Mouse (Mus musculus) embryonic facial prominence, embryonic 13.5 days (tissue): ENCODE results near the gene Tgfb1i1. TPM values are rescaled to one million over a fixed set of nuclear protein-coding genes. Genes with fewer than 3 reads are reported as not detected.
A peak's percentile ranks its signal among the peaks of the same experiment; 100 is the strongest.

Experiments
- ATAC-seq: fragments of 200-750 bp; cut with Nextera tagmentation; 2 replicates; pipeline ENCODE4 v1.8.0; 2017; ENCODE audit warnings: low read depth; ENCODE audit not compliant: insufficient number of reproducible peaks, insufficient read depth, low FRiP score, low TSS enrichment
- H3K27ac ChIP-seq: fragments of 300-500 bp; sonication (generic); 2 replicates; pipeline ENCODE4 v1.5.1; 2015; ENCODE audit warnings: moderate library complexity, mild to moderate bottlenecking, inconsistent platforms
- H3K27me3 ChIP-seq: fragments of 300-500 bp; sonication (generic); 2 replicates; pipeline ENCODE4 v1.6.1; 2015; ENCODE audit warnings: mild to moderate bottlenecking, inconsistent platforms
- H3K36me3 ChIP-seq: fragments of 300-500 bp; sonication (generic); 2 replicates; pipeline ENCODE4 v1.6.1; 2015; ENCODE audit warnings: mild to moderate bottlenecking, inconsistent platforms
- H3K4me1 ChIP-seq: fragments of 300-500 bp; sonication (generic); 2 replicates; pipeline ENCODE4 v1.6.1; 2015; ENCODE audit warnings: inconsistent platforms
- H3K4me2 ChIP-seq: fragments of 300-500 bp; sonication (generic); 2 replicates; pipeline ENCODE4 v1.6.1; 2015; ENCODE audit warnings: moderate library complexity, mild to moderate bottlenecking, inconsistent platforms
- H3K4me3 ChIP-seq: fragments of 300-500 bp; sonication (generic); 2 replicates; pipeline ENCODE4 v1.5.1; 2015; ENCODE audit warnings: mild to moderate bottlenecking, inconsistent platforms
- H3K9ac ChIP-seq: fragments of 300-500 bp; sonication (generic); 2 replicates; pipeline ENCODE4 v1.6.1; 2015; ENCODE audit warnings: mild to moderate bottlenecking, inconsistent platforms
- H3K9me3 ChIP-seq: fragments of 300-500 bp; sonication (generic); 2 replicates; pipeline ENCODE4 v1.6.1; 2016; ENCODE audit warnings: inconsistent platforms
- WGBS: fragments of 180-500 bp; shearing (Covaris S2); methylation state at CpG from one replicate; pipeline ENCODE4 v1.1.7; 2015; ENCODE audit warnings: mixed read lengths; 5-methylcytosine and 5-hydroxymethylcytosine counted together
- polyA plus RNA-seq: library from polyadenylated mRNA; unstranded; fragments of >200 nt; fragmentation: Nextera tagmentation; extraction: Ambion mirVana; gene quantifications from 2 replicates; pipeline ENCODE4 v1.2.1, GENCODE M21; 2015

Gene Tgfb1i1
- polyA plus RNA-seq, 1 experiment from 2014 or later: 50.4 TPM

DNA sequence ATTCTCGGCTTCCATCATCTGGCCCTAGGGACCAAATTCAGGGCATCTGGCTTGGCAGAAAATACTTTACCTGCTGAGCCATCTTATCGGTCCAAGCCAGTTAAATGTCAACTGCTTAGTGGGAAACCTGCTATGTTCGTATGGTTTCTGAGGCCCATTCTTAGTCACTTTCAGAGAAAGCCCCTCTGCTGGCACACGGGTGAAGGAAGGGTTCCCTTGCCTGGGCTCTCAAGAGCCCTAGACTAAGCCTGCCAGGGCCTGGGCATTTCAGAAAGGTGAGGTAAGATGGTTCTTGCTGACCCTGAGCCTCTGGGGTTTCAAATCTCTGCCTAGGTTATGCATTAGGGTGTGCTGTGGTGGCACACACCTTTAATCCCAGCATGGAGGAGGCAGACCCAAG lies 1.1 kb upstream of the Tgfb1i1 start:
- H3K9me3 ChIP-seq: no peaks in the 10 kb centered on the region
- H3K36me3 ChIP-seq: peaks cover 59% of the 10 kb centered on the region
- H3K27me3 ChIP-seq: no peaks in the 10 kb centered on the region
- H3K4me2 ChIP-seq: peak overlapping the region; percentile 69; the same call in 1 of the 2 replicates
- H3K9ac ChIP-seq: peak overlapping the region; percentile 83
- no peak overlapping the region for H3K4me3 ChIP-seq
- ATAC-seq: no peak
- H3K27ac ChIP-seq: peak overlapping the region; percentile 92; the same call in 1 of the 2 replicates
- H3K4me1 ChIP-seq: peaks cover 25% of the 10 kb centered on the region
- 88% methylated on average over 4 of the region's 4 CpGs for WGBS

DNA sequence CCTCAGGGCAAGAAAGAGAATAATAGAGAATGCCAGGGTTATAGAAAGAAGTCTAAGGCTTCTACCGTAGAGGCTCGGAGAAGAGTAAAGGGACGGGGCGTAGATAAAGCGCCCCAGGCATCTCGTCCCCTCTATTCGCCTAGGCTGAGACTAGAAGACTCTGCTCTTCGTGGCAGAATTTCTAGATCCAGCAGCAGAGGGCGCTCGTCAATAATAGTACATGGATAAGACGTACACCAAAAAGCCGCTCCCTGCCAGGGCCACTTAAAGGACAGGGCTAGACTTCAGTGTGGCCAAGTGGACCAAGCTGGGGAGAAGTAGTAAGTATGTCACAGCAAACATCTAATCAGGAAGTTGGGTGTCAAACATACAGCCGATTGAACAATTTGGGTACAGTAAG lies 831 bp downstream of the Tgfb1i1 start:
- Histone ChIP-seq H3K36me3 (peaks cover 49% of the 10 kb centered on the region), H3K4me3 (peak overlapping the region; percentile 61), H3K4me1 (peaks cover 32% of the 10 kb centered on the region), H3K9ac (peak overlapping the region; percentile 83), H3K4me2 (peak overlapping the region; percentile 69), H3K27me3 (no peaks in the 10 kb centered on the region), H3K9me3 (no peaks in the 10 kb centered on the region), H3K27ac (peak overlapping the region; percentile 92)
- 0 out of 2 replicates have a peak, but pooled peaks have one; percentile 63 for ATAC-seq
- WGBS: 2% methylated on average over 13 of the region's 13 CpGs

DNA sequence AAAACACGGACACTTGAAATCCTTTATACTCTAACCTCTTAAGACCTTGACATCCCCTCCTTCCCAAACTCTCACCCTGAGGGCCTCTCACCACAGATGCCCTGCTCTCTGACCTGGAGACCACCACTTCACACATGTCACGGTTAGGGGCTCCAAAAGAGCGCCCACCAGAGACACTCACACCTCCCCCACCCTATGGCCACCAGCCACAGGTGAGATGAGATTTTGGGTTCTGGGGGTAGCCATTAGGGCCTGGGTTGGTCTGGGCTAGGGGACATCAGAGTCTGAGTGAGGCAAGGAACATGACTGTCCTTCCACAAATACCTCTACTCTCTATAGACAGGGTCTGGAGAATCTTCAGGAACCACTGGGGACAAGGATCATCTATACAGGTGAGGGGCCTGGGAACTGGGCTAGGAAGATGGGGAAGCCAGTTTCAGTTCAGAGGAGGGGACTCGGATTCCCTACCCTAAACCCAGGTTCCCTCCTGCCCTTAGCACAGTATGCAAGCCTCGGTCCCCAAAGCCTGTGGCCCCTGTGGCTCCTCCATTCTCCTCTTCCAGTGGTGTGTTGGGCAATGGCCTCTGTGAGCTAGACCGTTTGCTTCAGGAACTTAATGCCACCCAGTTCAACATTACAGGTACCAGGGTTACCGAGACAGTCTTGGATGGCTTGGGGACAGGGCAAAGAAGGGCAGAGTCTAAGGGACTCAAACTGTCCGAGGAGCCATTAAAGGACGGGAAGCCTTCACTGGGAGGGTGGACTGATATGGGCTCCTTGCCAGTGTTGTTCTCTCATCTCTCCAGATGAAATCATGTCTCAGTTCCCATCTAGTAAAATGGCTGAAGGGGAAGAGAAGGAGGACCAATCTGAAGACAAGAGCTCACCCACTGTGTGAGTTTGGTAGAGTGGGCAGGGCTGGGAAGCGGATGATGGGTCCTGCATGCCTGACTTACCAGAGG lies 1.8 kb downstream of the Tgfb1i1 start:
- peaks cover 36% of the 10 kb centered on the region for H3K4me1 ChIP-seq
- no peak overlapping the region for H3K27ac ChIP-seq
- H3K9me3 ChIP-seq: no peaks in the 10 kb centered on the region
- no peaks in the 10 kb centered on the region for H3K27me3 ChIP-seq
- WGBS: 77% methylated on average over 10 of the region's 10 CpGs
- H3K9ac ChIP-seq: peak overlapping the region; percentile 83
- no peak for ATAC-seq
- peak overlapping the region; percentile 61 for H3K4me3 ChIP-seq
- H3K4me2 ChIP-seq: peak overlapping the region; percentile 69
- peaks cover 40% of the 10 kb centered on the region for H3K36me3 ChIP-seq

DNA sequence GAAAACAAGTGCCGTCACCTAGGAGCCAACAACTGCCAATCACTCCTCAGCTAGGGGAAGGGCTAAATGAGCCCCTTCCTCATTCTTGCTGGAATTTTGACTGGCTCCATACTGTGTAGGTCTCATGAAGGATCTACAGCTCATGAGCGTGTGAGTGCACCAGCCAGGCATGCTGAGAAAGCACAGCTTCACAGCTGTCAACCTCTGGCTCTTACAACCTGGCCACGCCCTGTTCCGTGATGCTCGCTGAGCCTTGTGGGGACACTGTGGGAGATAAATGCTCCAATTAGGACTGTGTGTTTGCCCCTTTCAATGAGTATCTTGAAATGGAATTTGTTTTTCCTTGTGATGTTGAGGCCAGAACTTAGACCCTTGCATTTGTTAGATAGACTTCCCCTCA lies 3.4 kb downstream of the Tgfb1i1 start:
- Histone ChIP-seq H3K27me3 (no peaks in the 10 kb centered on the region), H3K4me1 (peaks cover 36% of the 10 kb centered on the region), H3K4me2 (no peak overlapping the region), H3K36me3 (peaks cover 34% of the 10 kb centered on the region), H3K27ac (no peak overlapping the region), H3K9me3 (no peaks in the 10 kb centered on the region), H3K9ac (no peak overlapping the region), H3K4me3 (no peak overlapping the region)
- no peak for ATAC-seq
- 83% methylated on average over 5 of the region's 5 CpGs for WGBS

DNA sequence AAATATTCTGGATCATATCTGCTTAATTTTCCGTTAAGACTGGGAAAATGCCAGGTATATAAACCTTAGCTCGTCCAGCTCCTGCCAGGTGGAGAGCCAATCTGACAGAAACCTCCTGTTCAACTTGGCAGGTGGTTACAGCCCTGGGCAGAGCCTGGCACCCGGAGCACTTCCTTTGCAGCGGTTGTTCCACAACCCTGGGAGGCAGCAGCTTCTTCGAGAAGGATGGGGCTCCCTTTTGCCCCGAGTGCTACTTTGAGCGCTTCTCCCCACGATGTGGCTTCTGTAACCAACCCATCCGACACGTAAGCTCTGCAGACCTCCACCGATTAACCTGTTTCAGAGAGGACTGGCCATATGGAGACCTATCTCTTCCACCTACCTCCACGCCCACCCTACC lies 5.3 kb downstream of the Tgfb1i1 start:
- 48% methylated on average over 12 of the region's 12 CpGs for WGBS
- peak overlapping the region; percentile 50 for H3K4me2 ChIP-seq
- peak overlapping the region; percentile 41; the same call in 1 of the 2 replicates for H3K9ac ChIP-seq
- no peaks in the 10 kb centered on the region for H3K27me3 ChIP-seq
- peaks cover 30% of the 10 kb centered on the region for H3K4me1 ChIP-seq
- ATAC-seq: no peak
- H3K27ac ChIP-seq: no peak overlapping the region
- peak overlapping the region; percentile 29 for H3K4me3 ChIP-seq
- peaks cover 31% of the 10 kb centered on the region for H3K36me3 ChIP-seq
- H3K9me3 ChIP-seq: no peaks in the 10 kb centered on the region

DNA sequence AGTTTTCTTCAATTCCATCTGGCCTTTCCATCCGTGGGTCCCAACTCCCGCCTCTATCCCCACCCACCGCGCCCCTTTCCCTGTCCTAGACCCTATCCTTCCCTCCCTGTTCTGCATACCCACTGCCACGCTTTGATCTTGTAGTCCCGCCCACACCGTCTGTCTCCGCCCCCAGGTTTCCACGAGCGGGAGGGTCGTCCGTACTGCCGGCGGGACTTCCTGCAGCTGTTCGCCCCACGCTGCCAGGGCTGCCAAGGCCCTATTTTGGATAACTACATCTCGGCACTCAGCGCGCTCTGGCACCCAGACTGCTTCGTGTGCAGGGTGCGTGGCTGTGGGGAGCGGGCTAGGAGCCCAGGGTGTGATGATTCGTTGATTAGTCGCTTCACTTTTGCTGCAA lies 6.0 kb downstream of the Tgfb1i1 start:
- ATAC-seq: no peak; the same call in 1 of the 2 replicates
- Histone ChIP-seq H3K27me3 (no peaks in the 10 kb centered on the region), H3K4me2 (peak overlapping the region; percentile 50), H3K9ac (peak overlapping the region; percentile 41; the same call in 1 of the 2 replicates), H3K27ac (no peak overlapping the region), H3K4me3 (peak overlapping the region; percentile 29), H3K4me1 (peaks cover 35% of the 10 kb centered on the region), H3K36me3 (peaks cover 31% of the 10 kb centered on the region), H3K9me3 (no peaks in the 10 kb centered on the region)
- 10% methylated on average over 24 of the region's 24 CpGs for WGBS

DNA sequence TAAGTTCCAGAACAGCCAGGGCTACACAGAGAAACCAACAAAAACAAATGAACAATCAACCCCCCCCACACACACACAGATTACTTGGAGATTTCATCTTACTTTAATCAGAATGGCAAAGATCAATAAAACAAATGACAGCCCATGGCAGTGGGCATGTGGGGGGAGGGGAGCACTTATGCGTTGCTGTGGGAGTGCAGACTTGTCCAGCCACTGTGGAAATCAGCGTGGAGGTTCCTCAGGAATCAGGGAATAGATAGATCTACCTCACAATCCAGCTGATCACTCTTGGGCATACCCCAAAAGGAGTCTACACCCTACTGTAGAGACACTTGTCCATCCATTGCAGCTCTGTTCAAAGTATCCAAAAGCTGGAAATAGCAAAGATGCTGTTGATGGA lies 8.4 kb downstream of the Tgfb1i1 start:
- no peak overlapping the region for H3K4me2 ChIP-seq
- H3K9ac ChIP-seq: no peak overlapping the region
- ATAC-seq: no peak
- no peaks in the 10 kb centered on the region for H3K9me3 ChIP-seq
- H3K4me3 ChIP-seq: no peak overlapping the region
- peaks cover 23% of the 10 kb centered on the region for H3K4me1 ChIP-seq
- H3K27me3 ChIP-seq: no peaks in the 10 kb centered on the region
- 66% methylated on average over 2 of the region's 2 CpGs for WGBS
- no peak overlapping the region for H3K27ac ChIP-seq
- peaks cover 21% of the 10 kb centered on the region for H3K36me3 ChIP-seq

DNA sequence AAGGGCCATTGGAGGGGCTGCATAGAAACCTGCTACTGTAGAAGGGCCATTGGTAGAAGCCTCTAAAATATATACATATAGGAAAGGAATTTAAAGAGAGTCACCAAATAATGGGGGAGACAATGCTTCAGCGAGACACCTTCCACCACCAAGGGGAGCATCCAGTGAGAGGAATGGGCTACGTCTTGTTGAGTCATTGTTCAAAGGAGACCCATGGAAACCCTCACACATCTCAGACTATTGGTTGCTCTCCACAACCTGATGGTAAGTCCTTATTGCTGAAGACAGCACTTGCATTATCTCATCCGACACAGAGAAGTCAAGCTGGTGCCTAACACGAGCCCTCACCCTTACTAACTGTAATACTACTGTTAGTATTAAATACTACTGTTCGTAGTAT lies 9.1 kb downstream of the Tgfb1i1 start:
- no peaks in the 10 kb centered on the region for H3K9me3 ChIP-seq
- no peak overlapping the region for H3K4me3 ChIP-seq
- H3K27me3 ChIP-seq: no peaks in the 10 kb centered on the region
- no peak overlapping the region for H3K27ac ChIP-seq
- no peak for ATAC-seq
- H3K4me1 ChIP-seq: peaks cover 23% of the 10 kb centered on the region
- WGBS: 89% methylated on average over 5 of the region's 5 CpGs
- H3K9ac ChIP-seq: no peak overlapping the region
- no peak overlapping the region for H3K4me2 ChIP-seq
- peaks cover 13% of the 10 kb centered on the region for H3K36me3 ChIP-seq

DNA sequence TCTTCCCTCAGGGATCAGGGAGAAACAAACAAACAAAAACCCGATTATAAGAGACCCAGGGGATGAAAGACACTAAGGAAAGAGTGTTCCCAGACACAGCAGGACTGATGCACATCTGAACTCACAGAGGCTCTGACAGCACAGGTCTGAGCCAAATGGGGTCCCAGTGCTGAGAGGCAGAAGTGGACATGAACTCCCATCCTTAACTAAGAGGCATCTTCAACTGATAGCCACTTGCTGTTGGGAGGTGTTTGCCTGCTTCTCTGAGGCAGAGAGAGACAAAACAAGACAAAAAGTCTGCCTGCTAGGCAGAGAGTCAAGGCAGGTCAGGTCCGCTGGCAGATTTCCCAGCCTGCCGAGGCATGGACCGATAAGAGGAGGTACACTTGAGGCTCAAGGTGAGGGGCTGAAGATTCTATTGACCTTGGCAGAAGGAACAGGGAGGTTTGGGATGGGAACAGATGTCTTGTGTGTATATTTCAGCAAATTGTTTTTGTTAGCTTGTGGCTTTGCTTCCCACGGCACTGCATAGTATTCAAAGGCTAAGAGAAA lies 10.2 kb downstream of the Tgfb1i1 start:
- 47% methylated on average over 5 of the region's 5 CpGs for WGBS
- no peak for ATAC-seq

DNA sequence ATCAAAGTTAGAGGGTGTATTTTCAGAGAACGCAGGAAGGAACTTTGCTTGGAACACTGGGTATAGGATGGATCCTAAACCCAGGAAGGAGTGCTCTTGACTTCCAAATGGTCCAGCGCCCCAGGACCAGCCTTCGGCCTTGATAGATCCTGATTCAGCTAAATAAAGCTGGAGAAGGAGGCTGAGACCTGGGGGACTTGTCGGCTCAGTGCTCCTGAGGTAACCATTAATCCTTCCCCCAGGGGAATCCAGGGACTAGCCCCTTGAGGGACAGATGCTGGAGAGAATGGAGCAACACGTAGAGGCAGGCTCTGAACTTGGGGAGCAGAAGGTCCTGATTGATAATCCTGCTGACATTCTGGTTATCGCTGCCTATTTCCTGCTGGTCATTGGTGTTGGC lies 18.8 kb downstream of the Tgfb1i1 start, which contains the start of gene Slc5a2:
TSS of gene Slc5a2 (plus strand) at position 247 of the 400 bp plus-strand sequence.
- Histone ChIP-seq H3K9ac (no peak within 1 kb of the TSS), H3K4me1 (no peaks in the 10 kb centered on the region), H3K4me2 (no peak within 1 kb of the TSS), H3K36me3 (peaks cover 4% of the 10 kb centered on the region), H3K9me3 (no peaks in the 10 kb centered on the region), H3K4me3 (no peak within 1 kb of the TSS), H3K27me3 (no peaks in the 10 kb centered on the region; the same call in 1 of the 2 replicates), H3K27ac (no peak within 1 kb of the TSS)
- WGBS: 74% methylated on average over 6 of the region's 6 CpGs
- ATAC-seq: no peak

More for the DNA sequence above, 10.2 kb downstream of the Tgfb1i1 start:
- Histone ChIP-seq H3K4me1 (peaks cover 18% of the 10 kb centered on the region), H3K9me3 (no peaks in the 10 kb centered on the region), H3K27me3 (no peaks in the 10 kb centered on the region), H3K27ac (no peak overlapping the region), H3K4me3 (no peak overlapping the region), H3K9ac (no peak overlapping the region), H3K36me3 (peaks cover 6% of the 10 kb centered on the region), H3K4me2 (no peak overlapping the region)

DNA sequence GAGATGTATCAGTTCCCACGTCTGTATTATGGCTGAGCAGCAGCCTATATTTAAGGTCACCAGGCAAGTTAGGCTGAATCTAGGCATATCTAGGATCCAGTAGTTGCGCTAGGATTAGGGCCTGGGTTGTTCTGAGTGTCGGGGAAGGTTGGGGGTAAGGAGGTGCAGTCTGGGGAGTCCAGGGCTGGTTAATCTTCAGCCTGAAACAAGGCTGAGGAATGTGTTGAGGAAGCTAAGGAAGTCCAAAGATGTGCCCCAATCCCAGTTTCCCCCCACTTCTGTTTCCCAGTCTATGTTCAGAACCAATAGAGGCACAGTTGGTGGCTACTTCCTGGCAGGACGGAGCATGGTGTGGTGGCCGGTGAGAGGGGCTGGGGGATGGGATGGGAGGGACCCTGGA lies 19.4 kb downstream of the Tgfb1i1 start:
- Histone ChIP-seq H3K4me2 (no peak overlapping the region), H3K9ac (no peak overlapping the region), H3K4me3 (no peak overlapping the region), H3K36me3 (peaks cover 11% of the 10 kb centered on the region), H3K27me3 (no peaks in the 10 kb centered on the region; the same call in 1 of the 2 replicates), H3K27ac (no peak overlapping the region), H3K9me3 (no peaks in the 10 kb centered on the region), H3K4me1 (no peaks in the 10 kb centered on the region)
- 82% methylated on average over 5 of the region's 5 CpGs for WGBS
- no peak for ATAC-seq
